Mouse (Mus musculus) spleen, adult 2 months (tissue): ENCODE data around the gene Tnni2.

Experiments used
- CTCF ChIP-seq: fragments of 200-500 bp; IDR thresholded peaks from 2 replicates; pipeline ENCODE4 v1.5.1; 2011; ENCODE audit warnings: mild to moderate bottlenecking, inconsistent platforms; ENCODE audit not compliant: insufficient read depth, insufficient read length, insufficient replicate concordance; ENCODE audit errors: extremely low read depth
- POLR2A ChIP-seq: fragments of 200-500 bp; IDR thresholded peaks from 2 replicates; pipeline ENCODE4 v1.6.1; 2011; ENCODE audit warnings: low read depth, low read length, inconsistent platforms

DNA sequence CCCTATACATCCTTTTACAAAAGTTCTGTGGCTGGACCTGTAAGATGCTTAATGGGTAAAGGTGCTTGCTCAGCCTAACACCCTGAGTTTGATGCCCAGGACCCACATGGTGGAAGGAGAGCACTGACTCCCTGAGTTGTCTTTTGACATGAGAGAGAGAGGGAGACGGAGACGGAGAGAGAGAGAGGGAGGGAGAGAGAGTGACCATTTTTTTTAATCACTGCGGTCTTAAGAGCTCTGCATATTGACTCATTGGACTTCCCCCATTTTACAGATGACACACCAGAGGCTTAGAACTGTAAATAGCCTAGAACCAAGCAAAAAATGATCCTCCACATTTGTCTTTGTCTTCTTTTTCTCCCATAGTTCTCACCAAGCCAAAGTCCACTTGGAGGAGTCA, 46.4 kb downstream of the Tnni2 start:
- no peak for TF ChIP-seq POLR2A
- TF ChIP-seq CTCF = no peak
